Mouse (Mus musculus) megakaryocyte, embryonic 14.5 days (primary cell): ENCODE measurements at regions not wholly inside any gene's neighbourhood (a gene's known extent, or its start where the extent isn't known, plus 50 kb on each side); places are given as distances from the start of the nearest gene placed in this dataset.

ENCODE experiments used
- FLI1 ChIP-seq: IDR thresholded peaks from 2 replicates; pipeline ENCODE4 v1.6.1; 2012; ENCODE audit warnings: low read length, inconsistent platforms, mixed read lengths
- GATA1 ChIP-seq: IDR thresholded peaks from 3 replicates; pipeline ENCODE4 v1.6.1; 2012; ENCODE audit warnings: mixed read lengths, low read length, inconsistent platforms, borderline replicate concordance

- TF ChIP-seq GATA1: no peak
- TF ChIP-seq FLI1: no peak
Observed at GRCm38 (mm10) chr10:117461791-117462516, 82.1 kb upstream of the Cpsf6 start.
